Mouse (Mus musculus) right cerebral cortex, postnatal 10 days (tissue): ENCODE measurements around the gene BC005537.
A peak's percentile ranks its signal among the peaks of the same experiment; 100 is the strongest.
"Not testable (repeated sequence)": the region's sequence is repeated elsewhere in the genome, so short reads cannot be mapped to it uniquely, and the experiment has no call there.

Source experiments
- DNase-seq, 2 experiments: peaks; one replicate each; pipeline ENCODE4 v3.0.0; 2021; ENCODE audit warnings: low spot score in 2 of 2

The BC005537 gene

GRCm38 (mm10) chr13:24799925-24800673 lies 1.4 kb upstream of the BC005537 start:
- peak; percentile 47 to 57 for DNase-seq

GRCm38 (mm10) chr13:24800674-24801307 lies 666 bp upstream of the BC005537 start:
- DNase-seq = peak; percentile 98

GRCm38 (mm10) chr13:24802131-24802691 lies 754 bp downstream of the BC005537 start:
- DNase-seq = peak; percentile 43 to 51

GRCm38 (mm10) chr13:24803196-24803595 lies 1.7 kb downstream of the BC005537 start:
- DNase-seq = no peak

- no peak for DNase-seq
Observed at GRCm38 (mm10) chr13:24806079-24806478, 4.6 kb downstream of the BC005537 start.

GRCm38 (mm10) chr13:24812521-24812920 lies 11.1 kb downstream of the BC005537 start:
- no peak for DNase-seq

GRCm38 (mm10) chr13:24814616-24815015 lies 13.2 kb downstream of the BC005537 start:
- no peak for DNase-seq

GRCm38 (mm10) chr13:24816125-24817092 lies 15.0 kb downstream of the BC005537 start:
- no peak for DNase-seq

- DNase-seq = no peak
Observed at GRCm38 (mm10) chr13:24819931-24820330, 18.5 kb downstream of the BC005537 start.

- no peak for DNase-seq
Observed at GRCm38 (mm10) chr13:24822663-24823343, 21.3 kb downstream of the BC005537 start.

GRCm38 (mm10) chr13:24824647-24825046 lies 23.2 kb downstream of the BC005537 start:
- DNase-seq = no peak

- DNase-seq = no peak
Observed at GRCm38 (mm10) chr13:24825587-24825986, 24.1 kb downstream of the BC005537 start.

- DNase-seq = no peak
Observed at GRCm38 (mm10) chr13:24826116-24826515, 24.7 kb downstream of the BC005537 start.

GRCm38 (mm10) chr13:24830756-24831352 lies 29.4 kb downstream of the BC005537 start:
- peak in 1 of 2 experiments; percentile 33 for DNase-seq

- peak; percentile 95 to 96 for DNase-seq
Observed at GRCm38 (mm10) chr13:24831353-24832130, 30.1 kb downstream of the BC005537 start, which contains the start of the genes Acot13 and Tdp2. Acot13 (minus strand) TSS chr13:24831540. Tdp2 (plus strand) TSS chr13:24831679.

GRCm38 (mm10) chr13:24832131-24832810 lies 30.8 kb downstream of the BC005537 start:
- DNase-seq = no peak

GRCm38 (mm10) chr13:24832811-24833155 lies 31.3 kb downstream of the BC005537 start:
- no peak for DNase-seq

- not testable (repeated sequence) for DNase-seq
Observed at GRCm38 (mm10) chr13:24837765-24838164, 36.3 kb downstream of the BC005537 start.

GRCm38 (mm10) chr13:24839831-24840230 lies 38.4 kb downstream of the BC005537 start:
- no peak for DNase-seq
